Mouse (Mus musculus): ENCODE data around the gene Atp6v0a2. TPM values are rescaled to one million over a fixed set of nuclear protein-coding genes. Genes with fewer than 3 reads are reported as not detected.
"Not testable (repeated sequence)": the region's sequence is repeated elsewhere in the genome, so short reads cannot be mapped to it uniquely, and the experiment has no call there.

Atp6v0a2 gene
- polyA plus RNA-seq (2015; fragmentation: Nextera tagmentation; extraction: Ambion mirVana), result 50.4 and 53.0 TPM in 2 replicates

DNA sequence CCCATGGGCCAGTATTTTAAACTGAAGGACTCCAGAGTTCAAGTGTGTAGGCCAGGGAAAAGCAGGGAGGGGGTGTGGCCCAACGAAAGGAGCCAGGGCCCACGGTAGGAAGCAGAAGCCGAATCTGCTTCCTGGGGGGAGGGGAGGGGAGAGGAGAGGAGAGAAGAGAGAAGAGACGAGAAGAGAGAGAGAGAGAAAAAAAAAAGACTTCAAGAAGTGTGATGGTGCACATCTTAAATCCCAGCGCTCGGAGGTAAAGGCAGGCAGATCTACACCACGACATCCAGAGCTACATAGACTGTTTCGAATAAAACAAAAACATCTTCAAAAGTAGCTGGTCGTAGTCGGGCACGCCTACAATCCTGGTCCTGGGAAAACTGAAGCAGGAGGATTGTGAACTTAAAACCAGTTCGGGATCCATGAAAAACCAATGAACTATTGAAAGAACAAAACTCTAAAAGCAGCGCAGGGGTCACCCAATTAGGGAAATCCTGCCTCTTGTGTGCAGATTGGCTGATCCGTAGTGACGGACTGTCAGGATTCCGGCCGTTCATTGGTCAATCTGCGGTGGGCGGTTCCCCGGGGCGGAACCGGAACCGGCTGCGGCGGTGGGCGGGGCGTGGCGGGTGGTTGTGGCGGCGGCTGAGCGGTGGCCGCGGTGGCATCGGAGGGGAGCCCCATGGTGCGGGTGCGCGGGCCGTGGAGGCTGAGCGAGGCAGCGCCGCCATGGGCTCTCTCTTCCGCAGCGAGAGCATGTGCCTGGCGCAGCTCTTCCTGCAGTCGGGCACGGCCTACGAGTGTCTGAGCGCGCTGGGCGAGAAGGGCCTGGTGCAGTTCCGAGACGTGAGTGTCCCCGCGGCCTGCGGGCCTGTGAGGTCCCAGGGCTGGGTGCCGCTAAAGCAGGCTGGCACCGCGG lies at the start of gene Atp6v0a2:
Gene Atp6v0a2, plus strand, starts transcription at position 129 of the 916 bp plus-strand sequence.
- peak; percentile 93 for DNase-seq (ENCODE audit: low spot score)

GRCm38 (mm10) chr5:124578633-124579317 lies 49.6 kb upstream of the Atp6v0a2 start, which contains the start of the genes Eif2b1 and Gtf2h3:
TSS of gene Eif2b1 (minus strand) at chr5:124579131.
TSS of gene Gtf2h3 (plus strand) at chr5:124579140.
- DNase-seq (ENCODE audit: low spot score), result peak; percentile 96

- DNase-seq (ENCODE audit: low spot score), result no peak
These were observed 45.9 kb upstream of the Atp6v0a2 start for GRCm38 (mm10) chr5:124582515-124582914.

DNA sequence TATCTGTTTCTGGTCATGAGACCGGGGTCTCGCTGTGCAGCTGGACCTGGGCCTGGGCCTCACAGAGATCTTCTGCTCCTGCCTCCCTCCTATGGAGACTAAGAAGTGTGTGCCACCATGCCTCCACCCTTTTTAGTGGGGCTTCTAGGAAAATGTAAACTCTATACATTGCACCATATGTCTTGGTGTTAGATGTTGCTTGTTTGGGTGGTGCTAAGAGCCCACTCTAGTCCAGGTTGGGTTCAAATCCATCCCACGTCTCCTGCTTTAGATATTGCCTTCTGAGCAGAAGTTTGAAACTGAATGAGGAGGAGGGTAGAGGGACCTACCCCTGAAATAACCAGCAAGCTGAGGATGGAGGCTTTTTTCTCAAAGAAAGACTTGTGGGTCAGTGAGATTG lies 35.6 kb upstream of the Atp6v0a2 start:
- DNase-seq (ENCODE audit: low spot score), result no peak

- peak; percentile 81 for DNase-seq (ENCODE audit: low spot score)
These were observed 29.9 kb upstream of the Atp6v0a2 start for GRCm38 (mm10) chr5:124598224-124599174.

DNA sequence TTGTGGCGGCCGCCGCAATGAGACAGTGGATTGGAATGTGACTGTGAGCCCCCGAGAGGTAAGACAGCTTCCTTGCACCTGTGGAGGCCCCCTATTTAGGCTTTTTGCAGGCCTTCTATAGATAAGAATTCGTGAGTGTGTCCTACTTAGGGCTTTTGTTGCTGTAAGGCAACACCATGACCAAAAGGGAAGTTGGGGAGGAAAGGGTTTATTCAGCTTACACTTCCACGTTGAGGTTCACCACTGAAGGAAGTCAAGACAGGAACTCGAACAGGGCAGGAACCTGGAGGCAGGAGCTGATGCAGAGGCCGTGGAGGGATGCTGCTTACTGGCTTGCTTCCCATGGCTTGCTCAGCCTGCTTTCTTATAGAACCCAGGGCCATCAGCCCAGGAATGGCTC lies 28.6 kb upstream of the Atp6v0a2 start:
- not testable (repeated sequence) for DNase-seq (ENCODE audit: low spot score)

GRCm38 (mm10) chr5:124602349-124602748 lies 26.0 kb upstream of the Atp6v0a2 start:
- peak; percentile 64 for DNase-seq (ENCODE audit: low spot score)

DNA sequence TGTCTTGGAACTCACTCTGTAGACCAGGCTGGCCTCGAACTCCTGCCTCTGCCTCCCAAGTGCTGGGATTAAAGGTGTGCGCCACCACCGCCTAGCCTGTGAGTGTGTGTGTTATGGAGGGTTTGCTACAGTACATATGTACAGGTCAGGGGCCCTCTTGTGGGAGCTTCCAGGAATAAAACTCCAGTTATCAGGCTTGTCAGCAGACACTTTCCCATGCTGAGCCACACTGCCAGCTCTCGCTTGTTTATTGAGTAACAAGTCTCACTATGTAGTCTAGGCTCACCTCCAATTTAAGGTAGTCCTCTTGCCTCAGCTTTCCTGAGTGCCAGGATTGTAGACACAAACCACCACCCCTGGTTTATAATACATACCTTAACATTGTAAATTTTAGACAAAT lies 24.1 kb upstream of the Atp6v0a2 start:
- no peak for DNase-seq (ENCODE audit: low spot score)

GRCm38 (mm10) chr5:124605041-124605622 lies 23.2 kb upstream of the Atp6v0a2 start:
- DNase-seq (ENCODE audit: low spot score), result no peak

- peak; percentile 44 for DNase-seq (ENCODE audit: low spot score)
These were observed 17.4 kb upstream of the Atp6v0a2 start for GRCm38 (mm10) chr5:124610965-124611364.

DNA sequence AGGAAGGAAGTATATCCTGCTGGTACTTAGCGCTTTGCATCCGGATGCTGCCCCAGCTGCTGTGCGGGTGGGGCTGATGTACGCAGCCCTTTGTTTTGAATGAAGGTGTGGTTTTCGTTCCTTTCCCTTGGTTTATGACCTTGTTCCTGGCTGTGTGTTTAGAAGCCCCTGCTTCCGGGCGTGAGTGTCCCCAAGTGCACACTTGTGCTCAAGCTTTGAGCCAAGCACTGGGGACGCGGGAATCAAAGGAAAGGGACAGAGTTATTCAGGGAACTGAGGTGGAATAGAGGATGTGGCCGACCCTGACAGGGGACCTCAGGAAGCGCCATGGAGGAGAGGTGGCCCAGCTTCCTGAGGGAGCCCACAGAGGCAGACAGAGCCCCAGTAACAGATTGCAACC lies 13.7 kb upstream of the Atp6v0a2 start:
- peak; percentile 55 for DNase-seq (ENCODE audit: low spot score)

GRCm38 (mm10) chr5:124618711-124619110 lies 9.7 kb upstream of the Atp6v0a2 start:
- DNase-seq (ENCODE audit: low spot score), result no peak

DNA sequence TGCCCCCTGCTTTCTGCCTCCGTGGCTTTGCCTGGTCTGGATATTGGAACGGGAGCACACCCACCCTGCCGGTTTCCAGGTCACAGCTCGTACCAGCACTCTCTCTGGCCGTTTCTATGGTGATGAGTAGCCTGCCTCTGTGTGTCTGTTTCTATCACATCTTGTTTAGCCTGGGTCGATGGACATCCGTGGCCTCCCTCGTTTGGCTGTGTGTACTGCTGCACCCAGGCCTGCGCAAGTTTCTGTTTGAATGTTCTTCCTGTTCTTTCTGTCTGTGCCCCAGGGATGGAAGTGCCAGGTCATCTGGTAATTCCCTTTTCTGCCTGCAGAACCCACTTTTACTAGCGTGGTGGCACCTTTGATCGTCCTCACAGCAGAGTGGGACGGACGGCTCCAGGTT lies 7.0 kb upstream of the Atp6v0a2 start:
- DNase-seq (ENCODE audit: low spot score), result no peak

DNA sequence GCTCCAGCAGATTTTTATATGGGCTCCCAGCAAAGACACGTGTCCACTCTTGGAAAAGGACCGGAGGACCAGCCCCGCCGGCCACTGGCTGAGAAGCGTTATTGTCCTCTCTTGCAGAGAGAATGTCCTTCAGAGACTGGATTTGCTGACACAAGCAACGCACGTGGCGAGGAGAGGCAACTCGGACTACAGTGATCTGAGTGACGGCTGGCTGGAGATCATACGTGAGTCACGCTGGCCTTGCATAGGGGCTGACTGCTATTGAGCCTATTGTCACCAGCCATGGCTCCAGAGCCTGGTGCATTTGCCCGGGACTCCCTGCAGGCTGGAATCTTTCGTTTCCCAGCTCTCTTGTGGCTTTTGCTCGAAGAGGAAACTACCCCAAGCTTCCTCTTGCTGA lies 5.5 kb upstream of the Atp6v0a2 start:
- DNase-seq (ENCODE audit: low spot score), result no peak

- no peak for DNase-seq (ENCODE audit: low spot score)
These were observed 4.1 kb upstream of the Atp6v0a2 start for GRCm38 (mm10) chr5:124624291-124624690.

DNA sequence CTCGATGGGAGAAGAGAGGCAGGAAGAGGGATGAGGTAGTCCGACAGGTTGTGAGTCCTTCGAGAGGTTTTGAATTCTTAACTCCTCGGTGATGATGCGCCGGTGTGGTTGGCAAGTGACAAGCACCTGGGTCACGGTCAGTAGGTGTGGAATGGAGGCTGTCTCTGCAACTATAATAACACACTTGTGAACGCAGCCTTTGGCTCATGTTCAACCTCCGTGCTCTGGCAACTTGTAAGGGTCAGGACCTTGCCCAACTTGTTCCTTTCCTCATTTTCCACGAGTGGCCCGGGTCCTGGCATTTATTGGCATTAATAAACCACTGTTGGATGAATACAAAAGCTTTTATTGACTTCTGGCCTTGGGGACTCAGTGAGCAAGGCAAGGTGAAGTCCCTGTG lies 1.3 kb downstream of the Atp6v0a2 start:
- no peak for DNase-seq (ENCODE audit: low spot score)

GRCm38 (mm10) chr5:124631685-124632084 lies 3.3 kb downstream of the Atp6v0a2 start:
- DNase-seq (ENCODE audit: low spot score), result no peak

DNA sequence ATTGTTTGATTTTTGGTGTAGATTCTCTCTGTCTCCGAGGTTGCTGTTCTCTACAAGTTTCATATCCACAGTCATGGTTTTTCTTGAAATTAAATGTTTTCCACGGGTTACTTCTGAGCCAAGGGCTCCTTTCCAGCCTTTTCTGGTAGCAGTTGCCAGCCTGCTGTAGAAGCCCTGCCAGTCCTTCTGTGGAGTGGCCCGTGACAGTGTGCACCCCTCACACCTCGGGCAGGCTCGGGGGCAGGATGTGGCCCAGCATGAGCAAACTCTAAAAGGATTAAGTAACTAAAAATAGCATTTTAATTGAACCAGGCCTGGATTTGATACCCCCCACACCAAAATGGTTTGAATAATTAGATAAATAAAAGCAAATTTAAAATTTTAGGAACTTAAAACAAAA lies 4.1 kb downstream of the Atp6v0a2 start:
- DNase-seq (ENCODE audit: low spot score), result peak; percentile 28

- peak; percentile 69 for DNase-seq (ENCODE audit: low spot score)
These were observed 5.0 kb downstream of the Atp6v0a2 start for GRCm38 (mm10) chr5:124633425-124633824.

DNA sequence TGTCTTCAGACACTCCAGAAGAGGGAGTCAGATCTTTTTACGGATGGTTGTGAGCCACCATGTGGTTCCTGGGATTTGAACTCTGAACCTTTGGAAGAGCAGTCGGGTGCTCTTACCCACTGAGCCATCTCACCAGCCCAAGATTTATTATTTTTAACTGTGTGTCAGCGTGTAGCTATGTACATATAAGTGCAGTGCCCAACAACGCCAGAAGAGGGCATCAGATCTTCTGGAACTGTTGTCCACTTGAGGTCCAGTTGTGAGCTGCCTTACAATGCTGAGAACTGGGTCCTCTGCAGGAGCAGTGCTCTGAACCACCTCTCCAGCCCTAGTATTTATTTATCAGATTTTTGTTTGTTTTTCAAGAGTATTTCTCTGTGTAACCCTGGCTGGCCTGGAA lies 6.7 kb downstream of the Atp6v0a2 start:
- DNase-seq (ENCODE audit: low spot score), result not testable (repeated sequence)

GRCm38 (mm10) chr5:124636139-124636538 lies 7.8 kb downstream of the Atp6v0a2 start:
- no peak for DNase-seq (ENCODE audit: low spot score)

All from thymus, postnatal 0 days (tissue).